In the genomic region with DNA sequence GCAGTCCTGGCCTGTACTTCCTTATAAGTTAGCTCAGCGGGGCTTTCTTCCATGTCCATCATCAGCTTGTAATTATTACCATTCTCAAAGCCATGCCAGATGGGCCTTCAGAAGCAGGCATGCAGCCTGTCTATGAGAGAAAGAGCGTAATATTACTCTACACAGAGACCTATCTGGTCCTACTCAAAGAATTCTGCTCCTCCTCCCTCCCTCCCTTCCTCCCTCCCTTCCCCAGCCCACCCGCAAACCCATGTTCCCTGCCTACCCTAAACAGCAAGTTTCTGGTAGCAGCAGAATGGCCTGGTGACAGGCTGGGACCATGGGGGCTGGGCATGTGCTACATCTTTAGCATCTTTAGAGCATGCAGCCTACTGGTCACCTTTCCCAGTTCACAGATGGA, we compare ENCODE assay signal across 26 mouse cellular contexts.
DNase-seq lines count a peak whose midpoint lies in the region; ATAC-seq lines count a peak whose summit lies in the region.
"Had no signal": no experiment of that assay in that cellular context is flagged by ENCODE, and none has a peak within 500 bp of the region (broad histone marks: within the 10 kb centered on the region; RNA-seq: fewer than 3 reads in every experiment).

No protein-coding gene starts in this region.

- peaks cover 3% of the 10 kb centered on the region; the same call in 1 of the 2 replicates for H3K4me1 ChIP-seq in kidney, embryonic 14.5 days (ENCODE audit: control insufficient read depth, insufficient read depth, low read length)
- peaks cover 10% of the 10 kb centered on the region; the same call in 1 of the 2 replicates for H3K4me1 ChIP-seq in embryonic facial prominence, embryonic 14.5 days (ENCODE audit: control insufficient read depth, insufficient read depth, low read length)
- peaks cover 34% of the 10 kb centered on the region for H3K4me1 ChIP-seq in limb, embryonic 13.5 days
- H3K4me1 ChIP-seq: forebrain, embryonic 15.5 days; neural tube, embryonic 13.5 days had no signal

- H3K9me3 ChIP-seq in kidney, embryonic 14.5 days (ENCODE audit: control insufficient read depth, low read length) = no peaks in the 10 kb centered on the region
- H3K9me3 ChIP-seq in embryonic facial prominence, embryonic 14.5 days (ENCODE audit: control insufficient read depth, low read length) = no peaks in the 10 kb centered on the region
- H3K9me3 ChIP-seq in limb, embryonic 13.5 days = no peaks in the 10 kb centered on the region
- H3K9me3 ChIP-seq: forebrain, embryonic 15.5 days; heart, embryonic 12.5 days; midbrain, embryonic 10.5 days; neural tube, embryonic 13.5 days; stomach, embryonic 15.5 days had no signal

- H3K36me3 ChIP-seq in kidney, embryonic 14.5 days (ENCODE audit: control insufficient read depth, insufficient read depth, low read length) = no peaks in the 10 kb centered on the region
- H3K36me3 ChIP-seq in embryonic facial prominence, embryonic 14.5 days (ENCODE audit: control insufficient read depth, insufficient read depth, low read length) = no peaks in the 10 kb centered on the region
- H3K36me3 ChIP-seq in limb, embryonic 13.5 days = no peaks in the 10 kb centered on the region
- H3K36me3 ChIP-seq: forebrain, embryonic 15.5 days; heart, embryonic 12.5 days; midbrain, embryonic 10.5 days; neural tube, embryonic 13.5 days; stomach, embryonic 15.5 days had no signal

- no peaks in the 10 kb centered on the region for H3K27me3 ChIP-seq in kidney, embryonic 14.5 days (ENCODE audit: control insufficient read depth, insufficient read depth, low read length)
- no peaks in the 10 kb centered on the region for H3K27me3 ChIP-seq in embryonic facial prominence, embryonic 14.5 days (replicated peaks; ENCODE audit: control insufficient read depth, insufficient read depth, low read length)
- H3K27me3 ChIP-seq in limb, embryonic 13.5 days = peaks cover 13% of the 10 kb centered on the region; the same call in 1 of the 2 replicates
- H3K27me3 ChIP-seq: forebrain, embryonic 15.5 days; heart, embryonic 12.5 days; neural tube, embryonic 13.5 days; stomach, embryonic 15.5 days had no signal

- DNase-seq in kidney, adult 18-20 months = no peak
- peak; percentile 50 for DNase-seq in embryo, embryonic 10.5 days (ENCODE audit: low spot score)
- DNase-seq in embryonic facial prominence, embryonic 14.5 days (ENCODE audit: low spot score) = peak; percentile 64
- DNase-seq in spleen, adult 18-20 months = no peak
- no peak for DNase-seq in adrenal gland, postnatal 36 days
- DNase-seq: adrenal gland, postnatal 25 days; cerebellum, adult 9-10 months; gastrocnemius, postnatal 10 days; heart, postnatal 10 days; kidney, adult 2 months; liver; right cerebral cortex, postnatal 4 days; thymus, adult 2 months; thymus, postnatal 4 days had no signal

- H3K4me3 ChIP-seq in kidney, embryonic 14.5 days (ENCODE audit: low read length) = no peak overlapping the region
- H3K4me3 ChIP-seq in embryonic facial prominence, embryonic 14.5 days (ENCODE audit: low read depth, low read length) = no peak overlapping the region
- H3K4me3 ChIP-seq in limb, embryonic 13.5 days = no peak overlapping the region
- H3K4me3 ChIP-seq: forebrain, embryonic 15.5 days; heart, embryonic 12.5 days; midbrain, embryonic 10.5 days; myocyte; neural tube, embryonic 13.5 days; stomach, embryonic 15.5 days had no signal

- H3K4me2 ChIP-seq in kidney, embryonic 14.5 days (replicated peaks; ENCODE audit: low read depth, low read length) = no peak overlapping the region
- H3K4me2 ChIP-seq in embryonic facial prominence, embryonic 14.5 days (ENCODE audit: low read depth, low read length) = no peak overlapping the region
- no peak overlapping the region for H3K4me2 ChIP-seq in limb, embryonic 13.5 days (replicated peaks)
- H3K4me2 ChIP-seq: forebrain, embryonic 15.5 days; heart, embryonic 12.5 days; neural tube, embryonic 13.5 days; stomach, embryonic 15.5 days had no signal

- 50% methylated on average over 3 of the region's 3 CpGs for WGBS in kidney, embryonic 14.5 days
- WGBS in embryonic facial prominence, embryonic 14.5 days = 39% methylated on average over 3 of the region's 3 CpGs
- 20% methylated on average over 3 of the region's 3 CpGs for WGBS in limb, embryonic 13.5 days

- ATAC-seq in kidney, embryonic 14.5 days (ENCODE audit: low FRiP score, low TSS enrichment) = peak; percentile 60
- ATAC-seq in embryonic facial prominence, embryonic 14.5 days (ENCODE audit: low read depth) = no peak
- ATAC-seq in limb, embryonic 13.5 days (ENCODE audit: low FRiP score, low read depth) = peak; percentile 61
- ATAC-seq: CD4-positive, CD25-positive, alpha-beta regulatory T cell, adult 4 months; forebrain, embryonic 15.5 days; lung, postnatal 0 days; midbrain, embryonic 16.5 days had no signal

- no peak overlapping the region for H3K9ac ChIP-seq in kidney, embryonic 14.5 days (ENCODE audit: low read depth, low read length)
- no peak overlapping the region for H3K9ac ChIP-seq in embryonic facial prominence, embryonic 14.5 days (ENCODE audit: low read depth, low read length)
- H3K9ac ChIP-seq in limb, embryonic 13.5 days = no peak overlapping the region
- H3K9ac ChIP-seq: forebrain, embryonic 15.5 days; heart, embryonic 12.5 days; neural tube, embryonic 13.5 days; stomach, embryonic 15.5 days had no signal

- no peak overlapping the region for H3K27ac ChIP-seq in kidney, embryonic 14.5 days (ENCODE audit: low read depth, low read length)
- no peak overlapping the region for H3K27ac ChIP-seq in embryonic facial prominence, embryonic 14.5 days (replicated peaks; ENCODE audit: low read depth, low read length)
- H3K27ac ChIP-seq in limb, embryonic 13.5 days = no peak overlapping the region
- H3K27ac ChIP-seq: forebrain, embryonic 15.5 days; macrophage; midbrain, embryonic 10.5 days; neural tube, embryonic 13.5 days; stomach, embryonic 15.5 days had no signal

Comparison
In these comparisons a context has a peak if more than half of its experiments do, and no peak if none do; other contexts are left out.
1. DNase-seq: peak in embryo, embryonic 10.5 days (single experiment) and embryonic facial prominence, embryonic 14.5 days (single experiment); none in kidney, adult 18-20 months (single experiment), spleen, adult 18-20 months (0 of 2) and adrenal gland, postnatal 36 days (0 of 2).